In genomic region chr11:77917166-77917565, GRCm38 (mm10) we compare ENCODE assay signal across 11 mouse cellular contexts. TPM values are rescaled to one million over a fixed set of nuclear protein-coding genes. Genes with fewer than 3 reads are reported as not detected.
DNase-seq lines count a peak whose midpoint lies in the region; TF ChIP-seq lines count a peak whose summit lies in the region.
"Had no signal": no experiment of that assay in that cellular context is flagged by ENCODE, and none has a peak within 500 bp of the region (broad histone marks: within the 10 kb centered on the region; RNA-seq: fewer than 3 reads in every experiment).

No protein-coding gene starts in this region.

- peaks cover 15 to 36% of the 10 kb centered on the region in 2 experiments for H3K4me1 ChIP-seq in ES-E14 (ENCODE audit: control insufficient read depth in 2 of 2, insufficient read depth in 2 of 2, low read length in 2 of 2, poor library complexity in 1 of 2)
- H3K4me1 ChIP-seq: liver, embryonic 12.5 days had no signal

- in situ Hi-C loops in ES-E14 (cut with MboI; ENCODE audit: low sequenced_read_pairs in 2 of 2, unreplicated experiment in 2 of 2): no loop called here

- intact Hi-C loops in gastrocnemius, adult 2 months (cut with DNase I): no loop called here

- peak overlapping the region; percentile 46; the same call in 1 of the 2 replicates for H3K4me3 ChIP-seq in gastrocnemius, adult 2 months
- H3K4me3 ChIP-seq in ES-E14 (ENCODE audit: insufficient read depth in 1 of 2, low read depth in 1 of 2, low read length in 2 of 2, poor library complexity in 1 of 2, severe bottlenecking in 1 of 2): 0 out of 4 replicates have a peak overlapping the region, but pooled peaks of 1 of the 2 experiments have one; percentile 5
- H3K4me3 ChIP-seq: liver, embryonic 12.5 days; neural tube, embryonic 13.5 days had no signal

- no peak for TF ChIP-seq CTCF in gastrocnemius, adult 2 months (IDR thresholded peaks at IDR 0.05)

- H3K27ac ChIP-seq in gastrocnemius, adult 2 months: peak overlapping the region; percentile 31; the same call in 1 of the 2 replicates
- peak overlapping the region; percentile 92 for H3K27ac ChIP-seq in ES-E14 (ENCODE audit: insufficient read depth, low read depth, low read length, poor library complexity, severe bottlenecking)
- H3K27ac ChIP-seq: liver, embryonic 12.5 days; neural tube, embryonic 13.5 days had no signal

- no peaks in the 10 kb centered on the region for H3K36me3 ChIP-seq in ES-E14 (ENCODE audit: control insufficient read depth, insufficient read depth, low read length, poor library complexity, severe bottlenecking)
- H3K36me3 ChIP-seq: liver, embryonic 12.5 days; neural tube, embryonic 13.5 days had no signal

- peak overlapping the region; percentile 55; the same call in 1 of the 2 replicates for H3K9ac ChIP-seq in ES-E14 (ENCODE audit: insufficient read depth, low read depth, low read length, poor library complexity, severe bottlenecking)
- H3K9ac ChIP-seq: liver, embryonic 12.5 days; neural tube, embryonic 13.5 days had no signal

- H3K9me3 ChIP-seq in ES-E14 (ENCODE audit: control insufficient read depth, insufficient read depth, low read depth, low read length): no peaks in the 10 kb centered on the region
- H3K9me3 ChIP-seq: liver, embryonic 12.5 days; neural tube, embryonic 13.5 days had no signal

- DNase-seq in gastrocnemius, adult 2 months: peak; percentile 64
- no peak for DNase-seq in gastrocnemius, postnatal 25 days
- DNase-seq in ES-E14 (ENCODE audit: low read depth, low spot score) (no peak), liver (no peak)
- peak; percentile 54 to 61 for DNase-seq in cerebellum, postnatal 36 days
- peak; percentile 63 for DNase-seq in kidney, postnatal 10 days
- DNase-seq in layer of hippocampus, postnatal 36 days: no peak
- no peak for DNase-seq in heart, adult 9 months (ENCODE audit: low spot score in 2 of 2)

TF ChIP-seq in ES-E14, 5 proteins besides CTCF, POLR2A, EP300 and RAD21:
- TF ChIP-seq MAFK (IDR thresholded peaks at IDR 0.05; ENCODE audit: insufficient read depth, low read depth, low read length) (peak; percentile 72; the same call in 1 of the 2 replicates), ZNF384 (IDR thresholded peaks at IDR 0.05; ENCODE audit: low read depth, low read length) (no peak)

RNA-seq across cellular contexts. Expression of gene Sez6, which starts 13.4 kb away (rescaled TPM):
- total RNA-seq in gastrocnemius, adult 2 months (2021): under 1 TPM in 1 of 2 experiments, not detected in 1; 0.25 TPM
- under 1 TPM in 1 of 2 experiments, not detected in 1; 0.16 TPM for total RNA-seq in gastrocnemius, postnatal 25 days (2021)
- 0.45 and 0.63 TPM in 2 replicates for total RNA-seq in ES-E14 (2012; rRNA removed)
- 100 to 1,000 TPM; 148 to 153 TPM for total RNA-seq in layer of hippocampus, postnatal 36 days (2021)
- total RNA-seq: common myeloid progenitor, adult 5-6 weeks had no signal

RNA-seq across cellular contexts. Expression of gene Pipox, which starts 23.3 kb away (rescaled TPM):
- total RNA-seq in gastrocnemius, adult 2 months (2021): not detected
- under 1 TPM in 1 of 2 experiments, not detected in 1; 0.16 TPM for total RNA-seq in gastrocnemius, postnatal 25 days (2021)
- total RNA-seq in ES-E14 (2012; rRNA removed): 27.3 and 33.3 TPM in 2 replicates
- 1 to 10 TPM; 1.3 to 1.7 TPM for total RNA-seq in layer of hippocampus, postnatal 36 days (2021)
- total RNA-seq: common myeloid progenitor, adult 5-6 weeks had no signal

Comparison
In these comparisons a context has a peak if more than half of its experiments do, and no peak if none do; other contexts are left out.
1. DNase-seq: peak in gastrocnemius, adult 2 months (single experiment), cerebellum, postnatal 36 days (2 of 2) and kidney, postnatal 10 days (single experiment); none in gastrocnemius, postnatal 25 days (single experiment), ES-E14 (single experiment), layer of hippocampus, postnatal 36 days (0 of 2), heart, adult 9 months (0 of 2) and liver (single experiment).
2. RNA of gene Sez6, which starts 13.4 kb away (total RNA-seq): 148 to 153 TPM in layer of hippocampus, postnatal 36 days; 0.45 to 0.63 TPM in ES-E14, 0.25 TPM in gastrocnemius, adult 2 months and 0.16 TPM in gastrocnemius, postnatal 25 days; every median in the first group is over 10 times any median in the second.
3. RNA of gene Pipox, which starts 23.3 kb away (total RNA-seq): 27.3 to 33.3 TPM in ES-E14; 1.3 to 1.7 TPM in layer of hippocampus, postnatal 36 days, 0.16 TPM in gastrocnemius, postnatal 25 days and not detected in gastrocnemius, adult 2 months; every median in the first group is over 10 times any median in the second.